Mouse (Mus musculus) ovary, postnatal 36 days (tissue): ENCODE data around the gene Rnf216.
"Not testable (repeated sequence)": the region's sequence is repeated elsewhere in the genome, so short reads cannot be mapped to it uniquely, and the experiment has no call there.

Source experiments
- DNase-seq: peaks from one replicate; pipeline ENCODE4 v3.0.0; 2022; ENCODE audit warnings: low spot score, mixed read lengths

Rnf216 gene

DNA sequence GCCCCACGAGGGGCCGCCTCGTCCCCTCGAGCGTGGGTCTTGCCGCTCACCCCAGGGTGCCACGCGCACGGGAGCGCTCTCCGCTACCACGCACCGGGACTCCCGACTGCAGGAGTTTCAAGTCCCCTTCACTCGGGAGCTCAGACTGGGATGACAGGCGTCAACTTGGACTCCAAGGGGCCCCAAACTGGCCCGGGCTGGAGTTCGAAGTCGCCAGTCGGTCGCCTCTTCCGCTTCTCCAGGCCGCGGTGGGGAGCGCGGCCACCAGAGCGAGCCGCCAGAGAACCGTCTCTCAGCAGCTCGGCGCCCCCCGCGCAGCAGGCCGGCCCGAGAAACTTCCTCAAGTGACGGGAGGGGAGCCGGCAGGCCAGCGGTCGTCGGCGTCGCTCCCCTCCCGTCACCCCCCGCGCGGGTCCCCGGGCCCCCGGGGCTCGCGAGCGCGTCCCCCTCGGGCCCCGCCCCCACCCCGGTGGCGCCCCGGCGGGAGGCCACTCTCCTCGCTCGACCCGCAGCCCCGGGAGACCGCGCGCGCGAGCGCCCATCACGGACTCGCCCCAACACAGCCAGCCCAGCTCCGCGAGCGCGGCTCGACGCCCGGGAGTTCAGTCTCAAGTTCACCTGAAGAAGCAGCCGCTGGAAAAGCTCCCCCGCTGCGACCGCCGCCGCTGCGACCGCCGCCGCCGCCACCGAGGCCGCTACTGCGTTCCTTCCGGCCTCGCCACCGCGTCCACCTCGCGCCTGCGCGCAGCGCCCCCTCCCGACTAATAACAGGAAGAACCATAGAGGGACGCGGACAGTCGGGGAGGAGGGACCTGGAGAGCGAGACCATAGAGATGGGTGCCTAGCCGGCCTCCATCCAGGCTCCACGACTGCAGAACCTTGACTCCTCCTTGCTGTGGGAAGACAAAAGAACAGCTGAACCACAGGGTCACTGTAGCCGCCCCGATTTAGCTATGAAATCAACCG, at the start of gene Rnf216:
Gene Rnf216, minus strand, starts transcription at position 714 of the 966 bp plus-strand sequence.
- DNase-seq: peak; percentile 93

DNA sequence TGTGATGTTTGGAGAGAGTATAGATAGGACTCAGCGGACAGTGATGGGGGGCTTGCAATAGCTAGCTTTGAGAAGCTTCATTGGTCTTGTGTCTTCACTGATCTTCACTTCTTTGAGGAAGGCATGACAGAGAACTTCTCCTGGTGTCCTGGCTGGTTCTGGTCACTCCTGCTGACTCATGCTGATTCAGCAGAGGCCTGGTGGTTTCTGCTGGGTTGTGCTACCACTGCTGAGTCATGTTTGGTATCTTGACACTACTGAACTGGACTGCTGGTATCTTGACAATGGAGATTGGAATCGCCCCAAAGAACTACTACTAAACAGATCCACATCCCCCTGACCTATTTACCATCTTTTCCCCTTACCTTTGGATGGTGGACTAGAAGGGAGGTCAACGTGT, 42.7 kb upstream of the Rnf216 start:
- DNase-seq: no peak

DNA sequence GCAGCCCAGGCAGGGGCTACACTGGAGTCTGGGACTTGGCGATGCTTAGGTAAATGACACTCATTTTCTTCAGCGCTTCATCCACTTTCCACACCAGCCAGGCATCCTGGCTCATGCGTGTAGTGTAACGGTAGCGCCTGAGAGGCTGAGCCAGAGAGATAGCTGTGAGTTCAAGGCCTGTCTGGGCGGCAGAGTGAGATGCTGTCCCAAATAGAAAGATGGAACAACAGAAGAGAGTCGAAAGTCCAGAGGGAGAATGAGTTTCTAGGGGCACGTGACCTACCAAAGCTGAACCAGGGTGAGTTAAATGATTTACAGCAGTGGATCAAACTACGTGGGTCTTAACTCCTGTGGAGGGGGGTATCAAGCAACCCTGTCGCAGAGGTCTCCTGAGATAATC, 41.0 kb upstream of the Rnf216 start:
- no peak for DNase-seq

- DNase-seq: no peak
Observed at GRCm38 (mm10) chr5:143150044-143150443, 37.2 kb upstream of the Rnf216 start.

DNA sequence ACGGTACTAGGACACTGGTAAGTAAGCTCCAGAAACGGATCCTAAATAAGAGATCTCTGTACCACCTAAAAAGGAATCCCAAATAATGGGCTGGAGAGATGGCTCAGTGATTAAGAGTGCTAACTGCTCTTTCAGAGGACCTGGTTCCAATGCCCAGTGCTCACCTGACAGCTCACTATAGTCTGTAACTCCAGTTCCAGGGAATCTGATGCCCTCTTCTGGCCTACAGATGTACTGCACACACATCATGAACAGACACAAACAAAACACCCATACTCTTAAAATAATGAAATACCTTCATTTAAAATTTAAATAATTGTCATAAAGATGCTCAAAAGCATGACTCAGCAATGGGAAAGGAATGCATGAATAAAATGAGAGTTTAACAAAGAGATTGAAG, 36.7 kb upstream of the Rnf216 start:
- DNase-seq: no peak

DNA sequence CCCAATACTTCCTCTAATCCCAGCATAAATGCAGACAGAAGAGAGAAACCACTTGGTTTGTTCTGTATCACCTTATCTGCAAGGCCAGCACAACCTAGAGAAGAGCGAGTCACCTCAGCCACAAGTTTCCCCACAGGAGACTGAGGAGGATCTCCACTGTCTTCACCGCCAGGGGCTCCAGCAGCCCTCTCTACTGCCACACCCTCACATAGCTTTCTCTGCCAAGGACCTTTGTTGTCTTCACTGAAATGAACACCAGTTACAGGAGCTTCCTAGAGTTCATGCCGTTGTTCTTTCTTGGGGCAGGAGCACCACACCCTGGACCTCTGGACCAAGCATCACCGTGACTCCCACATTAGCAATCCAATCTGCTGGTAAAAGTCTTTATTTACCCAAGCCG, 35.9 kb upstream of the Rnf216 start:
- no peak for DNase-seq

DNA sequence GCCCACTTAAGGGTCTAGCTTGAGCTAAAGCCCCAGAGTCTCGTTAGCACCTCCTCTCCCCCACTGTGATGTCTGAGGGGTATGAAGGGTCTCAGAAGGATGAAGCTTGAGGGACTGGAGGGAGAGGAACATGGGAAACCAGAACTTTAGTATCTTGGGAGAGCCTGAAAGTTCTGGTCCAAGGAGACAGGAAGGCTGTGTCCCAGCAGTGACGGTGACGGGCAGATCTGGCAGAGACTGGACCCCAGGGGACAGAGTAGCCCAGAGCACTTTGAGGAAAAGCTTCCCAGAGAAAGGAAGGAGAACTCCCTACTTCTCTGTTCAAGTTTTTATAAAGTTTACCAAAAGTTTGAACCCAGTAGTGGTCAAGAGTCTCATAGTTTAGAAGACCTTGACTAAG, 34.7 kb upstream of the Rnf216 start, which contains the start of gene Olfr718-ps1:
Gene Olfr718-ps1, minus strand, starts transcription at position 101 of the 400 bp plus-strand sequence.
- no peak for DNase-seq

GRCm38 (mm10) chr5:143137580-143137979, 24.8 kb upstream of the Rnf216 start:
- no peak for DNase-seq

GRCm38 (mm10) chr5:143135042-143135441, 22.2 kb upstream of the Rnf216 start:
- DNase-seq: no peak

DNA sequence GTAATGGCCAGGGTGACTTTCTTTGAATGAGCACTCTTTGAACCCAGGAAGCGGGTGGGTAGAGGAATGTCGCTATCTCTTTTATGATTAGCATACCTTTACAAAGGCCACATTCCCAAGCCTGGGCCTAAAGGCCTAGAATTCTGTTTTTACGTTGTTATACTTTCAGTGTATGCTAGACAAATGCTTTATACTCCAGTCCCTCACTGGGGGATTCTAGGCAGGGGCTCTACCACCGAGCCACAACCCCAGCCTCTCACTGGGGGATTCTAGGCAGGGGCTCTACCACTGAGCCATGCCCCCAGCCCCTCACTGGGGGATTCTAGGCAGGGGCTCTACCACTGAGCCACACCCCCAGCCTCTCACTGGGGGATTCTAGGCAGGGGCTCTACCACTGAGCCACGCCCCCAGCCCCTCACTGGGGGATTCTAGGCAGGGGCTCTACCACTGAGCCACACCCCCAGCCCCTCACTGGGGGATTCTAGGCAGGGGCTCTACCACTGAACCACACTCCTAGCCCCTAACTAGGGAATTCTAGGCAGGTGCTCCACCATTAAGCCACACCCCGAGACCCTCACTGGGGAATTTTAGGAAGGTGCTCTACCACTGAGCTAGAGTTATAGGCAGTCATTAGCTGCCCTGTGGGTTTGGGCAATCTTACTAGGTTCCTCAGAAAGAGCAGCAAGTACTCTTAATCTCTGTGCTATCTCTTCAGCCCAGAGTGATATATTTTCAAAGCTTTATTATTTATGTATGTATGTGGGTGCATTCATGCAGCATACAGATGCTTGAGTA, 21.6 kb upstream of the Rnf216 start:
- not testable (repeated sequence) for DNase-seq

DNA sequence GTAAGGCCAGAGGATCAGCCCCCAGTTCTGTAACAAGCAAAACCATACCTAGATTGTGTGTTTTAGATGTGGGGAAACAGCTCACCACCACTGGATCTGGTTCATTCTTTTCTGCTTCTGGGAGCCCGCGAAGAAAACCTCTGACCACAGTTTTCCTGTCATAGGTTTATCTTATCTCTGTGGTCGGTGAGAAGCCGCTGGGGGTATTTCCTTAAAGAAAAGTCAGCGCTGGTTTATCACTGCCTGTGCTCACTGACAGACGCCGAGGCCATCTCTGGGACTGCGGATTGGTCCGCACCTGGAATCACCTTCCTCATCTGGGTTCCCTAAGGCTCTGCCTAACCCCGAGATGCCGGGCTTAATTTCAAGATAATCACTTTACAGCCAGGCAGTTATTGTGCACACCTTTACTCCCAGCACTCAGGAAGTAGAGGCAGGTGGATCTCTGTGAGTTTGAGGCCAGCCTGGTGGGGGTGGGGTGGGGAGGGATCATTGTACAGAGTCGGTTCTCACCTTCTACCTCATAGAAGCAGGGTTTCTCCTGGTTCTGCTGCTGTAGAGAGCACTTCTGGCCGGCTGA, 20.2 kb upstream of the Rnf216 start:
- no peak for DNase-seq

- no peak for DNase-seq
Observed at GRCm38 (mm10) chr5:143130342-143130741, 17.5 kb upstream of the Rnf216 start.

DNA sequence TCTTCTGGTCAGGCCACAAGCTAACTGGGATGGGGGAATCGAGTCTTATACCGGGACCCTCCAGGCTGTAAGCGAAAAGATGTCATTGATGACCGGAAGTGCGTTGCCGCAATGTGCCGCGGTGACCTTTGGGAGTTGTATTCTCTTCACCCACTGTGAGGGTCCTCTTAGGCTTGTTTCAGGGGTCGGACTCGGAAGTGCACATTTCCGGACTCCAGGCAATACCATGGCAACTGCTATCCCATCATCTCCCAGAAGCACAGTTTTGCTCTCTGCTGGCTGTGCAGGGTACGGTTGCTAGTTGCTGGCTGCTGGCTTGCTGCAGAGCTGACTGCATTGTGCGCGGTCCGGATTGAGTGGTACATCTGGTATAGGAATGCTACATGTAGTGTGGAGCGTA, 16.3 kb upstream of the Rnf216 start:
- DNase-seq: no peak

- no peak for DNase-seq
Observed at GRCm38 (mm10) chr5:143127837-143128236, 15.0 kb upstream of the Rnf216 start.

DNA sequence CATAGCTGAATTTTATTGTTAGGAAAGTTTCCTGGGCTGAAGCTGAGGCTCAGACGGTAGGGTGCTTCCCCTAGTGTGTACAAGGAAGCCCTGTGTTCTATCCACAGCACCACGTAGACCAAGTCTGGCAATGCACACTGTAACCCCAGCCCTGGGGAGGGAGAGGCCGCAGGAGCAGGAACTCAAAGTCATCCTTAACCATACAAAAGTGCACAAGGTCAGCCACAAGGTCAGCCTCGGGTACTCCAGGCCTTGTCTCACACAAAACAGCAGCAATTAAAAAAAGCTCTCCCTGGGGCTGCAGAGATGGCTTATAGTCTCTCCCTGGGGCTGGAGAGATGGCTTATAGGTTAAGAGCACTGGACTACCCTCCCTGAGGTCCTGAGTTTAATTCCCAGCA, 14.1 kb upstream of the Rnf216 start:
- DNase-seq: no peak

DNA sequence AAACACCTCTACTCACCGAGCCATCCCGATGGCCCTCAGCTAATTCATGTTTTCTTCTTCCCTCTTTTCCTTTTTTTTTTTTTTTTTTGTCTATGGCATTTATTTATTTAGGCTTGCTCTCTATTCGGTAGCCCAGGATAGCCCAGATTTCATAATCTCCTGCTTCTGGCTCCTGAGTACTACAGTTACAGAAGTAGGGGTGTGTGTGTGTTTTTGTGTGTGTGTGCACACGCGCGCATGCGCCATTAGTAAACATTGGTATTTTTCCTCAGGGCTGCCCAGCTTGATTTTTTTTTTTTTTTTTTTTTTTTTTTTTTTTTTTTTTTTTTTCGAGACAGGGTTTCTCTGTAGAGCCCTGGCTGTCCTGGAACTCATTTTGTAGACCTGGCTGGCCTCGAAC, 13.3 kb upstream of the Rnf216 start:
- DNase-seq: no peak

- DNase-seq: no peak
Observed at GRCm38 (mm10) chr5:143125601-143126000, 12.8 kb upstream of the Rnf216 start.

- no peak for DNase-seq
Observed at GRCm38 (mm10) chr5:143124805-143125378, 12.1 kb upstream of the Rnf216 start.

DNA sequence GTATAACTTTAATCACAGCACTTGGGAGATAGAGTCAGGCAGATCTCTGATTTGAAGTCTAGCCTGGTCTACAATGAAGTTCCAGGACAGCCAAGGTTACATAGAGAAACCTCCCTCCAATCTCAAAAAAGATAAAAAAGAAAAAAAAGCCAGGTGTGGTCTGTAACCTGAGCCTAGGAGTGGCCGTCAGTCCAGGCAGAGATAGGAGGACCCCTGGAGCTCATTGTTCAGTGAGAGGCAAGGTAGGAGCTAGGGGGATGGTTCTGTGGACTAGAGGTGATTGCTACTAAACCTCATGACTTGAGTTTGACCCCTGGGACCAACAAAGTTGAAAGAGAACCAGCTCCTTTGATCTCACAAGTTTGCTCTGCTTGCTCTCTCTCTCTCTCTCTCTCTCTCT, 9.9 kb upstream of the Rnf216 start:
- no peak for DNase-seq

DNA sequence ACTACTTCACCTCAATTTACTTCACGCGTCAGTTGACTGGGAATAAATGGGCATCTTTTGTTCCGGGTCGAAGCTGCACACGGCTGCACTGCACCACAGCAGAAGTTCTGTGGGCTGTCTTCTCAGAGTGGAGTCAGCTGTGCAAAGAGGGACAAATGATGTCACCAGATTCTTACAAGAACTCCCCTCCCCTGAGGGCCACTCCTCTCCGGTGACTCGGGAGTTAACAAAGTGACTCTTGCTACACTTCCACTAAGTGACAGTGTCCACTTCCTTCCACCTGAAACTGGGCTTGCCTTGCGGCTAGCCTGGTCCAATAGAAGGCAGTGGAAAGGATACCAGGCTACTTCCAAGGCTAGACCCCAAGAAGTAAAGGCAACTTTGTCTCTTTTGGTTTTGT, 9.3 kb upstream of the Rnf216 start:
- DNase-seq: no peak

DNA sequence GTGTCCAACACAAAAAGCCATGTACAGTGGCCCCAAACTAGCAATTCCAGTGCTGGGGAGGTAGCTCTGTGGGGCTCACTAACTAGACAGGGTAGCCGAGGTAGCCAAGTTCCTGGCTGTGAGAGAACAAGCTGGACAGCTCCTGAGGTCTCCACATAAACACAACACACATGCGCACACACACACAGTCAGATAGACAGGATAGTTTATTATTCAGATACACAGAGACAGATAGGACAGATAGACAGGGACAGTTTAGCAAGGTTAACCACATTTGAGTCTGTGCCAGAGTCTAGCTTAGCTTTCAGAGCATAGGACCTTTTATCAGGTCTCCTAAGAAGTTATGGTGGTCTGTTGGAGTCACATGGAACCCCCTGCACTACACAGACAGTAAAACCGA, 6.0 kb downstream of the Rnf216 start:
- DNase-seq: no peak

GRCm38 (mm10) chr5:143103231-143103630, 9.6 kb downstream of the Rnf216 start:
- DNase-seq: no peak
